Mouse (Mus musculus) liver, embryonic 14.5 days (tissue): ENCODE results near the gene Kcnip4.

ENCODE experiments used
- CTCF ChIP-seq: IDR thresholded peaks from 2 replicates; pipeline ENCODE4 v1.5.1; 2016; ENCODE audit warnings: antibody characterized with exemption, low read depth, control low read depth
- EP300 ChIP-seq: IDR thresholded peaks from 2 replicates; pipeline ENCODE4 v1.6.1; 2016; ENCODE audit warnings: antibody characterized with exemption, low read depth

DNA sequence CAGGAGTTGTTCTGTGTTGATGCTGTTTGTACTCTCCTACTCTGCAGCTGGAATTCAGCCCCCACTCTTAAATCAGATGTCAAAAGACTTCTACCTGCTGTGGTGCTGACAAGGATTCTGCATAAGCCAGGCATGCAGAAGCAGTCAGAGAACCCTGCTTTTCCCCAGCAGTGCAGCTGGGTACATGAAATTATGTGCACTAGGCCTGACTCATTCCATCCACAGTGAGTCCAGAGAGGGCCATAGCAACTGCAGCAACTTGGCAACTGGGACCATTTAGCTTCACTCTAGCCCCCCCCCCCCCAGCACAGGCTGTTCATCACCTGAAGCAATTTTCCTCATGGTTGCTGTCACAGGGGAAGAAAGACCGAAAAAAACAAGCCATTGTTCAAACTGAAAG, 1075.8 kb downstream of the Kcnip4 start:
- TF ChIP-seq CTCF, result no peak
- no peak for TF ChIP-seq EP300
